Mouse (Mus musculus) cerebellum, adult 18-20 months (tissue): Measurements from ENCODE around the gene Prkab2.

ENCODE experiments used
- DNase-seq, 2 experiments: peaks; one replicate each; pipeline ENCODE4 v3.0.0; 2021

Prkab2 gene

GRCm38 (mm10) chr3:97651604-97652003 is 6.4 kb upstream of the Prkab2 start:
- no peak for DNase-seq

- no peak for DNase-seq
Measured at GRCm38 (mm10) chr3:97653781-97654180, 4.2 kb upstream of the Prkab2 start.

DNA sequence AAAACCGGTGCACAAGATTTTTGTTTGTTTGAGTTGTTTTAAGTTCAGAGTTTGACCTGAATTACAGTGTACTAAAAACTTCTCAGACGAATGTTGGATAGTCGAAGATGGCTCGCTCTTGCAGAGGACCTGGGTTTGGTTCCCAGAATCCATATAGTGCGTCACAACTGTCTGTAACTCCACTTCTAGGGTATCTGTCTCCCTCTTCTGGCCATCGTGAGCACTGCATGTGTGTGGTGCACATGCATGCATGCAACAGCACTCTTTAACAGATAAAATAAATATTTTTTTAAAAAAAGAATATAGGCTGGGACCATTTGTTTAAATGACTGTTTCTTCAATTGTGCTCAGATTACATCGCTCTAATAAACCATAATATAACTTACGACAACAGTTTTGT is 3.1 kb upstream of the Prkab2 start:
- DNase-seq, result no peak

DNA sequence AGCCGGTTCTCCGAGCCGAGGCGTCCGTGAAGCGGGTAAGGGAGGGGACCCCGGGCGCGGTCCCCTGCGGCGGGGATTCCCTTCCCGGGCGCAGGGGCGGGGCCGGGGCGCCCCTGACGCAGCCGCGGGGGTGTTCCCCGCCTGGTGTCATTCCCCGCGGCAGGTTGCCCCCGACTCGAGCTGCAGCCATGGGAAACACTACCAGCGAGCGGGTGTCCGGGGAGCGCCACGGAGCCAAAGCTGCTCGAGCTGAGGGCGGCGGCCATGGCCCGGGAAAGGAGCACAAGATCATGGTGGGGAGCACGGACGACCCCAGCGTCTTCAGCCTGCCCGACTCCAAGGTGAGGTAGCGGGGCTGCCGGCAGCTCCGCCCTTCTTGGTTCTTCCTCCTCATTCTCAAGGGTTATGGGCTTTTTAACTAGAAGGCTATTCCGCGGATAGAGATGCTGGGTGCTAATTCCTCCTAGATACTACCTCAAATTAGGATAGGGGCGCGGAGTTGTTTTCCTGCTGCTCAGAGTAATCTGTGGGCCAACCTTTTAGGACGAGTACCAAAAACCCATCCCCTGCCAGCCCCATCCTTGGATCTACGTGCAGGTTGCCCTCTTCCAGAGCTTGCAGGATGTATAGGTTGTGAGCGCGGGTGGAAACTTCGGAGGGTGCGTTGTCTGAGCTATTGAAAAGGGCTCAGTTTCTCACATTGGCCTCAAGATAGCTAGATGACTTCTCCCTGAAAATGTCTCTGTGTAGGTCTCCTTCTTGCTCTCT is 617 bp downstream of the Prkab2 start:
- peak in 1 of 2 experiments; percentile 60 for DNase-seq

GRCm38 (mm10) chr3:97659746-97660145 is 1.8 kb downstream of the Prkab2 start:
- no peak for DNase-seq

DNA sequence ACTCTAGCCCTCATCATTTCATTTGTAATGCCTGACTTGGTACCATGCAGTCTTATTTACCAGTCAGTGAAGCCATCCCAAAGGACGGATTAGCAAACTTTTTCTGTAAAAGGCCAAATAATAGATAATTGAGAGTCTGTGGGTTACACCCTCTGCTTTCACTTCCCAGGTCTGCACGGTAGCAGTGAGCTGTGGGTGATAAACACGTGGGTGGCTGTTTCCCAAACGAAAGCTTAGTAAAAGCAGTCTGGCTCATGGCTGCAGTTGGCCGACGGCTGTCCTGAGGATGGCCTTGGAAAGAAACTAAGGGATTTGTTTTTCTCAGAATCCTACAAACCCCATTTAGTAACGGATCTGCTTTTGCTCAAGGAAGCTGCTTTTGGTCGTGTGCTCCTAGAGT is 3.2 kb downstream of the Prkab2 start:
- DNase-seq, result no peak

- no peak for DNase-seq
Measured at GRCm38 (mm10) chr3:97665525-97665924, 7.5 kb downstream of the Prkab2 start.

DNA sequence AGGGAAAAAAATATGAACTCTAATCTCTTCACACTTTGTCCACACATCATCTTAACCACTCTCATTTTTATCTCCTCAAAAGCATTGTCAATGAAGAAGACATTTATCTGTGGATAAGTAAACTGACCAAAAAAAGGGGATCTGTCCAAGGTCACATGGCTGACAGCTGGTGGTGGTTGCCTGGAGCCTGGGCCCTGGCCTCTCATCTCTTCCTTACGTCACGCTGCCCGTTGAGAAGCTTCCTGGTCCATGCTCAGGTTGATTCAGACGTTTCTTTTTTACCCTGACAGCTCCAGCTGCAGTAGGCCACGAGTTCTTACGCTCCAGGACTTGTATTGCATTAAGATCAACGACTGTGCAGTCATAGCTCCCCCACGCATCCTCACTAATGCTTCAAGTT is 8.2 kb downstream of the Prkab2 start:
- DNase-seq, result no peak

DNA sequence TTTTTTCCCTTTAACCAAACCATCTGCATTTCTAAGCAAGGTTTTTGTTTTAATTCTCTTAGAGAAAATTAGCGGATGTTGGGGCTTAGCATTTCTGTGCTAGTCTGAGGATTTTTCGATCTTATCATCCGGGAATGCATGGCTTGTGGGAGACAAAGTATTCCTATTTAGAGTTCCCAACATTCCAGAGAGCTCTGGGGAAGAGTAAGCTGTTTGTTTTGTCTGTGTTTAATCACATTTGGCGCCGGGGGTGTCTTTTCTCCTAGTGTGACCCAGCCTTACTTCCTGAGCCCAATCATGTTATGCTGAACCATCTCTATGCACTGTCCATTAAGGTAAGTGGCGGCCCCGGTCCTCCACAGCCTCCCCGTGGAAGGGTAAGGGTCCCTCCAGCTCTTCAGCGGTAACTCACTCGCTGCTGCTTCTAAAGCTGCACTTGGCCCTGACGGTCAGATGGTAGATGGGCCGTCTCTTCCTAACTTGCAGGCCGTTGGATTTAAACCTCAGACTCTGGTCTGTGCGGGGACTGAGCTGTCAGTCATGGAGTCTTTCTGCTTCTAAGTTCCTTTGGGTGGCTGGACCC is 9.2 kb downstream of the Prkab2 start:
- DNase-seq, result no peak

GRCm38 (mm10) chr3:97674644-97675110 is 16.7 kb downstream of the Prkab2 start, which contains the start of gene Gm17651:
Gene Gm17651, minus strand, starts transcription at chr3:97674694.
- no peak for DNase-seq

GRCm38 (mm10) chr3:97676126-97676525 is 18.1 kb downstream of the Prkab2 start:
- DNase-seq, result no peak

DNA sequence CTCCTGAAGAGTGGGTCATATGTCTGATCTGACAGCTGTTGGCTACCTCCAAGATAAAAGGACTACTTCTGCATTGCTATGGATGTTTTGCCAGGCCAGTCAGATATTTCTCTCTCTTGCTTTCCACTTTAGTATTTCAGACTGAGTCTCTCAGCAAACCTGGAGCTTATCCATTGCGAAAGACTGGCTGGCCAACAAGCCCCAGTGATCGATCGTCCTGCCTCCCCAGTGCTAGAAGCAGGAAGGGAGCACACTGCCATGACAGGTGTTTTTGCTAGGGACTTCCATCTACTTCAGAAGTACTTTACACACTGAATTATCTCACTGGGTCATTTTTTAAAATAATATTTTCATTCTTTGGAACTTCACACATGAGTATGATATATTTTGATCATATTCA is 20.4 kb downstream of the Prkab2 start:
- no peak for DNase-seq

GRCm38 (mm10) chr3:97680631-97681320 is 22.8 kb downstream of the Prkab2 start:
- DNase-seq, result peak; percentile 81 to 83

DNA sequence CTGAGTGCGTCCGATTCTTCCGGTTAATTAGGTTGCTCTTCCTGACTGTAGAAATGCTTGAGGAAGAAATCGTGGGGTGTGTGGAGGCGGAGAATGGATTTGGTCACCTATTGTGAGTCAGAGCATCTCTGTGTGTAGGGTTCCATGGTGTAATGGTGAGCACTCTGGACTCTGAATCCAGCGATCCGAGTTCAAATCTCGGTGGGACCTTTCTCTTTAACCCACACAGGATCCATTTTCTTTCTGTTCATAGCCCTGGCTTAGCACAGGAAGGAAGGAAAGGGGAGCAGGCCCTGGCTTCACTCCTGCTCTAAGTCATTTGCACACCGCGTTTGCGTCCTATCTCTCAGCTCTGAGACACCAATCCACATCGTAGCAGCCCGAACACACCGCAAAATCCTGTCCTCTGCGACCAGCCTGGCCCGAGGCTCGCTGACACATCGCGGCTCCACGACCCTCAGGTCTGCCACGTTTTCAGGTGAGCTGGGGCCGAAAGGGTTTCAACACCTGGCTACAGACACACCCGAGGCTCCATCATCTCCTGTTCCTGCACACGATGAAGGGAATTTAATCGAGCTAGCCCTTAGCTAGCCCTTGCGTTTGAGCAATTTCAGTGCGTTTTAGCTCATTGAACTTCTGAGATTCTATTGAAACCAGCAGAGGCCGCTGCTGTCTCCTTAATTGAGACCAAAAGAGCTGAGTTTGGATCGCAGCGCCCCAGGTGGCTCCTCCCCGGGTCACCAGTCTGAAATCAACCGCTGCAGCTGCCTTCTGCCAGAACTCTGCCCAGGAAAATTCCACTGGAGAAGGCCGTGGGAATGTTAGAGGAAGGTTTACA is 23.5 kb downstream of the Prkab2 start:
- DNase-seq, result peak; percentile 68 to 70

- DNase-seq, result no peak
Measured at GRCm38 (mm10) chr3:97682159-97682502, 24.1 kb downstream of the Prkab2 start.

DNA sequence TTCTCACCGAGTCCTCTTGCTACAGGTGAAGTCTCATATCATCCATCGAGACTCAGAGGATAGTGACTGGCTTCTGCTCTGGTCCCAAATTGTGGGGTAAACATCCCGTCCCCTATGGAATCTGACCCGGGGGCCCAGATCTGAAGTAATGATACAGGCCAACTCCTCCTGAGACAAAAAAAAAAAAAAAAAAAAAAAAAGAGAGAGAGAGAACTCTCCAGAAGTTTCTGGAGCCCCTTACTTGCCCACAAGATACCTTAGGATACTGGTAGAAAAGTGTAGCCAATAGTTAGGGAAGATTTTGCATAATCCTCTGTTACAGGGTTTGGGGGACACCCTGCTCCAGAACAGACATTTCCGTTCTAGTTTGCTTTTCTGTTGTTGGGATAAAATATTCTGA is 24.6 kb downstream of the Prkab2 start:
- DNase-seq, result no peak

GRCm38 (mm10) chr3:97683560-97684195 is 25.7 kb downstream of the Prkab2 start:
- DNase-seq, result no peak

GRCm38 (mm10) chr3:97686372-97687117 is 28.6 kb downstream of the Prkab2 start:
- DNase-seq, result no peak

- no peak for DNase-seq
Measured at GRCm38 (mm10) chr3:97689289-97689688, 31.3 kb downstream of the Prkab2 start.

DNA sequence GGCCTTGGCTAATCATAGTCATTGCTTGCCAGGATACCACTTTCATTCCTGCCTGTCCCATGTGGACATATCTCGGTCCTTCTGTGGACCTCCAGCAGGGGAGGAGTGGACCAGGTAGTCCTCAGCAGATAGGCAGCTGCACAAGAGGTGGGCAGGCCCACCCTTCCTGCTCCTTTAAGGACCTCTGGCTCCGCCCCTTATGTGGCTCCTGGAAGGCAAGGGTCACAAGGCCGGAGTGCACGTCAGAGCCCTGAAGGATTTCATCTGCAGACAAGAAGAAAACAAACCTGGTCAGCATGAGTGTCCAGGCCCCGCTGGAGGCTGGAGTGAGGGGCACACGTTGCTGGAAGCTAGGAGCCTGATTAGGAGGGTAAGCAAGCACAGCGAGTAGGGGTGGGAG is 32.6 kb downstream of the Prkab2 start:
- DNase-seq, result no peak

DNA sequence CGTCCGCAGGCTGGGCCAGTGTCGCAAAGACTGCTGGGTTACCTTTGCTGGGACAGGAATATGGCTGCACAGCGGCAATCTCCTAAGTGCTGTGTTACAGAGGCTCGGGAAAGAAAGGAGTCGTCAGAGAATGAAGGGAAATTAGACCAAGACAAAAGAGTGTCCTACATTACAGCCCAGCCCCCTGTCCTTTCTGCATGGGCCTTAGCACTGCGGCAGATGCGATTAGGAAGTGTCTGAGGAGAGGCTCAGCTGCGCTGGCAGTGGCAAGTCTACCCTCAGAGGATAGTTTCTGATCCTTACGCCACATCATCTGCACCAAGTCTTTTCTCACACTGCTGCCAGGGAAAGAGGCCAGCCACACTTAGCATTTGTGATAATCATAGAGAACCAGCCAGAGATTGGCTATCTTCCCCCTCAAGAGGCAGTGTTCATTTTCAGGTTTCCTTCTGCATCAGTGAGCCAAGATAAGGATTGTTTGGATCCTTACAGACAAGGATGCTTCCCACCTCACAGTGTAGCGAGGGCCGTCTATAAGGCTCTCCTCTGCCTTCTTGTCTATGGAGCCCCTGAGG is 33.5 kb downstream of the Prkab2 start:
- no peak for DNase-seq
